Mouse (Mus musculus): ENCODE measurements around the gene Gm45717.

- TF ChIP-seq CTCF (IDR thresholded peaks at IDR 0.05; ENCODE audit: insufficient read depth, low read depth, low read length) (peak; percentile 88), POLR2A (IDR thresholded peaks at IDR 0.05; ENCODE audit: insufficient read depth, low read depth, low read length) (no peak)
Measured at GRCm38 (mm10) chr7:140941222-140942051, 14.3 kb downstream of the Gm45717 start, which contains the start of gene Pgghg.

All from olfactory bulb, adult 2 months (tissue).